Mouse (Mus musculus) stomach, adult 2 months (tissue): ENCODE results near the gene Gm13277. TPM values are rescaled to one million over a fixed set of nuclear protein-coding genes. Genes with fewer than 3 reads are reported as not detected.

Source experiments
- polyA plus RNA-seq: library from polyadenylated mRNA; depleted of rRNA; stranded (reverse); fragments of >200 nt; gene quantifications from 2 replicates; pipeline ENCODE4 v1.2.3, GENCODE M21; 2012; rRNA removed

Gm13277 gene
- polyA plus RNA-seq, result not detected in 2 replicates

DNA sequence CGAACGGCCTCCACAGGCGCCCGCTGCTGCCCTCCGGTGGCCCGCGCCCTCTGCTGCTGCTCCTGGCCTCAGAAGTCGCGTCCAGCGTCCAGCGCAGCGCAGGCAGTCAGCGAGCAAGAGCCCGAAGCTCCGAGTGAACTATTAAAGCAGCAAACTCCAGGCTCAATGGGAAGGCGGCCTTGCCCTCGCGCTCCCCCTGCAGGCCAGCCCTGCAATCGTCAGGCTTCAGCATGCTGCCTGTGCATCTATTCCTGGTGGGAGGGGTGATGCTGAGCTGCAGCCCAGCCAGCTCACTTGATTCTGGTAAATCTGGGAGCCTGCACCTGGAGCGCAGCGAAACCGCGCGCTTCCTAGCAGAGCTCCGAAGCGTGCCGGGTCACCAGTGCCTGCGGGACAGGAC lies at the start of gene Gm13277:
TSS of gene Gm13277 (plus strand) at position 231 of the 400 bp plus-strand sequence.

DNA sequence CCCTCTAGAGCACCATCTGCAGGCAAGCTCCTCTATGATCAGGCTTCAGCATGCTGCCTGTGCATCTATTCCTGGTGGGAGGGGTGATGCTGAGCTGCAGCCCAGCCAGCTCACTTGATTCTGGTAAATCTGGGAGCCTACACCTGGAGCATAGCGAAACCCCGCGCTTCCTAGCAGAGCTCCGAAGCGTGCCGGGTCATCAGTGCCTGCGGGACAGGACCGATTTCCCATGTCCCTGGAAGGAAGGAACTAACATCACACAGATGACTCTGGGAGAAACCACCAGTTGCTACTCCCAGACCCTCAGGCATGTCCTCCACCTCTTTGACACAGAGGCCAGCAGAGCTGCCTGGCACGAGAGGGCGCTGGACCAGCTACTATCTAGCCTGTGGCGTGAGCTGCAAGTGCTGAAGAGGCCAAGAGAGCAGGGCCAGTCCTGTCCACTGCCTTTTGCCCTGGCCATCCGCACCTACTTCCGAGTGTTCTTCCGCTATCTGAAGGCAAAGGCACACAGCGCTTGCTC lies 33.6 kb upstream of the Gm13277 start, which contains the start of gene Gm13271:
TSS of gene Gm13271 (plus strand) at position 51 of the 523 bp plus-strand sequence.

DNA sequence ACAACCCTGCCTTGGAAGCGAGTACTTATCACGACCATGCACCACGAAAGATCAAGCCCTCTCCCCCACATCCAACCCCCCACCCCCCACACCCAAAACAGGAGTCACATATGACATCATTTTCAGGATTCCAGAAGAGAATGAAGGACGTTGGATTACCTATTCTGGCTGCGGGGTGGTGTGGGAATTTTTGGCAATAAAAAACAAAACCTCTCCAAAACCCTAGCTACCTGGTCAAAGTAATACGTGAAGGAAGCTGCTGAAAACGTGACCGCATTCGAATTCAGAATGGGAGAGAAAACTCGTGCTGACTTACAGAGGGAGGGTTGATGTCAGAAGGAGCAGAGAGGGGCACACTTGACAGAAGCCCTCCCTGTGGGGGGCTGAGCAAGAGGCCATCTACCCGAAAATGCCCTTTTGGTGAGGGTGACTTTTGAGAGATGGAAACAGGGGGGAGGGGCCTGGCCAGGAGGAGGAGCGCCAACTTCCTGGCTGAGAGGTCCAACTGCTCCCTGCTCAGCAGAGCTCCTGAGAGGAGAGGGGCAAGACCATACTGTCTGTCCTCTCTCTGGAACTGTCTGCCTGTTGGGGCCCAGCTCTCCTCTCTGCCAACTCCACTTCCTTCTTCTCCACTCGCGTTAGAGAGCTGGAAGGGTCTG lies 28.7 kb upstream of the Gm13277 start, which contains the start of gene Gm13283:
TSS of gene Gm13283 (plus strand) at position 510 of the 659 bp plus-strand sequence.

DNA sequence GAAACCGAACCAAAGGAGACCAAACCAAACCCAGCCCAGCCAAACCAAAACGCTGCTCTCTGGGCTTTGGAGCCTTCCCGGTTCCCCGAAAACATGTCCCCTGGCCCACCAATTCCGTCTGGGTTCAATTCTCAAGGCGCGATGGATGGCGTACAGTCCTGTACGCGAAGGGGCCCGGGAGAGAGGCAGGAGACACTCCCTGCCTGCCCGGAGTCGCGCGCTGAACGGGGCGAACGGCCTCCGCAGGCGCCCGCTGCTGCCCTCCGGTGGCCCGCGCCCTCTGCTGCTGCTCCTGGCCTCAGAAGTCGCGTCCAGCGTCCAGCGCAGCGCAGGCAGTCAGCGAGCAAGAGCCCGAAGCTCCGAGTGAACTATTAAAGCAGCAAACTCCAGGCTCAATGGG lies 14.9 kb upstream of the Gm13277 start, which contains the start of gene Gm13290:
TSS of gene Gm13290 (plus strand) at position 301 of the 400 bp plus-strand sequence.

DNA sequence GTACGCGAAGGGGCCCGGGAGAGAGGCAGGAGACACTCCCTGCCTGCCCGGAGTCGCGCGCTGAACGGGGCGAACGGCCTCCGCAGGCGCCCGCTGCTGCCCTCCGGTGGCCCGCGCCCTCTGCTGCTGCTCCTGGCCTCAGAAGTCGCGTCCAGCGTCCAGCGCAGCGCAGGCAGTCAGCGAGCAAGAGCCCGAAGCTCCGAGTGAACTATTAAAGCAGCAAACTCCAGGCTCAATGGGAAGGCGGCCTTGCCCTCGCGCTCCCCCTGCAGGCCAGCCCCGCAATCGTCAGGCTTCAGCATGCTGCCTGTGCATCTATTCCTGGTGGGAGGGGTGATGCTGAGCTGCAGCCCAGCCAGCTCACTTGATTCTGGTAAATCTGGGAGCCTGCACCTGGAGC lies 11.8 kb upstream of the Gm13277 start, which contains the start of gene Gm13289:
TSS of gene Gm13289 (plus strand) at position 301 of the 400 bp plus-strand sequence.

GRCm38 (mm10) chr4:88779550-88779949 lies 8.9 kb upstream of the Gm13277 start, which contains the start of gene Gm13272:
Gene Gm13272, plus strand, starts transcription at chr4:88779850.

DNA sequence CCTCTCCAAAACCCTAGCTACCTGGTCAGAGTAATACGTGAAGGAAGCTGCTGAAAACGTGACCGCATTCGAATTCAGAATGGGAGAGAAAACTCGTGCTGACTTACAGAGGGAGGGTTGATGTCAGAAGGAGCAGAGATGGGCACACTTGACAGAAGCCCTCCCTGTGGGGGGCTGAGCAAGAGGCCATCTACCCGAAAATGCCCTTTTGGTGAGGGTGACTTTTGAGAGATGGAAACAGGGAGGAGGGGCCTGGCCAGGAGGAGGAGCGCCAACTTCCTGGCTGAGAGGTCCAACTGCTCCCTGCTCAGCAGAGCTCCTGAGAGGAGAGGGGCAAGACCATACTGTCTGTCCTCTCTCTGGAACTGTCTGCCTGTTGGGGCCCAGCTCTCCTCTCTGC lies 6.6 kb upstream of the Gm13277 start, which contains the start of gene Ifnz:
TSS of gene Ifnz (plus strand) at position 301 of the 400 bp plus-strand sequence.

GRCm38 (mm10) chr4:88785409-88785808 lies 3.0 kb upstream of the Gm13277 start, which contains the start of gene Gm13276:
Gene Gm13276, plus strand, starts transcription at chr4:88785709.

GRCm38 (mm10) chr4:88791250-88791649 lies 2.8 kb downstream of the Gm13277 start, which contains the start of gene Gm13278:
Gene Gm13278, plus strand, starts transcription at chr4:88791550.

GRCm38 (mm10) chr4:88793936-88794675 lies 5.7 kb downstream of the Gm13277 start, which contains the start of gene Gm13275:
Gene Gm13275, plus strand, starts transcription at chr4:88794487.

DNA sequence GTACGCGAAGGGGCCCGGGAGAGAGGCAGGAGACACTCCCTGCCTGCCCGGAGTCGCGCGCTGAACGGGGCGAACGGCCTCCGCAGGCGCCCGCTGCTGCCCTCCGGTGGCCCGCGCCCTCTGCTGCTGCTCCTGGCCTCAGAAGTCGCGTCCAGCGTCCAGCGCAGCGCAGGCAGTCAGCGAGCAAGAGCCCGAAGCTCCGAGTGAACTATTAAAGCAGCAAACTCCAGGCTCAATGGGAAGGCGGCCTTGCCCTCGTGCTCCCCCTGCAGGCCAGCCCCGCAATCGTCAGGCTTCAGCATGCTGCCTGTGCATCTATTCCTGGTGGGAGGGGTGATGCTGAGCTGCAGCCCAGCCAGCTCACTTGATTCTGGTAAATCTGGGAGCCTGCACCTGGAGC lies 8.7 kb downstream of the Gm13277 start, which contains the start of gene Gm13279:
TSS of gene Gm13279 (plus strand) at position 301 of the 400 bp plus-strand sequence.

DNA sequence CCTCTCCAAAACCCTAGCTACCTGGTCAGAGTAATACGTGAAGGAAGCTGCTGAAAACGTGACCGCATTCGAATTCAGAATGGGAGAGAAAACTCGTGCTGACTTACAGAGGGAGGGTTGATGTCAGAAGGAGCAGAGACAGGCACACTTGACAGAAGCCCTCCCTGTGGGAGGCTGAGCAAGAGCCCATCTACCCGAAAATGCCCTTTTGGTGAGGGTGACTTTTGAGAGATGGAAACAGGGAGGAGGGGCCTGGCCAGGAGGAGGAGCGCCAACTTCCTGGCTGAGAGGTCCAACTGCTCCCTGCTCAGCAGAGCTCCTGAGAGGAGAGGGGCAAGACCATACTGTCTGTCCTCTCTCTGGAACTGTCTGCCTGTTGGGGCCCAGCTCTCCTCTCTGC lies 10.9 kb downstream of the Gm13277 start, which contains the start of gene Gm13285:
TSS of gene Gm13285 (plus strand) at position 301 of the 400 bp plus-strand sequence.

GRCm38 (mm10) chr4:88802954-88803353 lies 14.5 kb downstream of the Gm13277 start, which contains the start of gene Gm13287:
Gene Gm13287, plus strand, starts transcription at chr4:88803254.

DNA sequence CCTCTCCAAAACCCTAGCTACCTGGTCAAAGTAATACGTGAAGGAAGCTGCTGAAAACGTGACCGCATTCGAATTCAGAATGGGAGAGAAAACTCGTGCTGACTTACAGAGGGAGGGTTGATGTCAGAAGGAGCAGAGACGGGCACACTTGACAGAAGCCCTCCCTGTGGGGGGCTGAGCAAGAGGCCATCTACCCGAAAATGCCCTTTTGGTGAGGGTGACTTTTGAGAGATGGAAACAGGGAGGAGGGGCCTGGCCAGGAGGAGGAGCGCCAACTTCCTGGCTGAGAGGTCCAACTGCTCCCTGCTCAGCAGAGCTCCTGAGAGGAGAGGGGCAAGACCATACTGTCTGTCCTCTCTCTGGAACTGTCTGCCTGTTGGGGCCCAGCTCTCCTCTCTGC lies 16.8 kb downstream of the Gm13277 start, which contains the start of gene Gm13288:
TSS of gene Gm13288 (plus strand) at position 301 of the 400 bp plus-strand sequence.

DNA sequence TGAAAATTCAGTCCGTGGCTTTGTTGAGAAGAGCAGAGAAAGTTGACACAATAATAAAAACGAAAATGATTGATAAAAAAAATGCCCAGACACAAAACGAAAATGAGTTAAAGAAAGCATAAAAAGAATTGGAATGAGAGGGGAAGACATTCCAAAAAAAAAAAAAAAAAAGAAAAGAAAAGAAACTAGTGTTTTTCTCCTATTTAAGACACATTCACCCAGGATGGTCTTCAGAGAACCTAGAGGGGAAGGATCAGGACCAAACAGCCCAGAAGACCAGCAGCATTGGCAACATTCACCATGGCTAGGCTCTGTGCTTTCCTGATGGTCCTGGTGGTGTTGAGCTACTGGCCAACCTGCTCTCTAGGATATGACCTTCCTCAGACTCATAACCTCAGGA lies 27.5 kb downstream of the Gm13277 start, which contains the start of gene Ifna7:
TSS of gene Ifna7 (plus strand) at position 301 of the 400 bp plus-strand sequence.

GRCm38 (mm10) chr4:88819659-88820058 lies 31.2 kb downstream of the Gm13277 start, which contains the start of gene Ifna11:
Gene Ifna11, plus strand, starts transcription at chr4:88819959.

GRCm38 (mm10) chr4:88827116-88827515 lies 38.7 kb downstream of the Gm13277 start, which contains the start of gene Ifna6:
Gene Ifna6, plus strand, starts transcription at chr4:88827416.

DNA sequence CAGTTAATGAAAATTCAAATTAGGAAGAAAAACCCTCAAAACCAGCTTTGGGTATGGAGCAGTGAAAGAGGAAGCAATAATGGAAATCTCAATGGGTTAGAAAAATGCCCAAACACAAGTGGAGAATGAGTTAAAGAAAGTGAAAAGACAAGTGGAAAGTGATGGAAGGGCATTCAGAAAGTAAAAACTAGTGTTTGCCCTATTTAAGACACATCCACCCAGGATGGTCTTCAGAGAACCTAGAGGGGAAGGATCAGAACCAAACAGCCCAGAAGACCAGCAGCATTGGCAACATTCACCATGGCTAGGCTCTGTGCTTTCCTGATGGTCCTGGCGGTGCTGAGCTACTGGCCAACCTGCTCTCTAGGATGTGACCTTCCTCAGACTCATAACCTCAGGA lies 46.8 kb downstream of the Gm13277 start, which contains the start of gene Ifna5:
TSS of gene Ifna5 (plus strand) at position 301 of the 400 bp plus-strand sequence.

